Mouse (Mus musculus) heart, embryonic 11.5 days (tissue): ENCODE results near the gene G430095P16Rik. TPM values are rescaled to one million over a fixed set of nuclear protein-coding genes. Genes with fewer than 3 reads are reported as not detected.

Experiments
- ATAC-seq: fragments of 200-750 bp; cut with Nextera tagmentation; replicated peaks from 2 replicates; pipeline ENCODE4 v1.8.0; 2017; ENCODE audit warnings: moderate library complexity; ENCODE audit not compliant: insufficient number of reproducible peaks, low FRiP score, low TSS enrichment
- H3K27ac ChIP-seq: fragments of 300-500 bp; sonication (generic); 2 replicates; pipeline ENCODE4 v1.5.1; 2014; ENCODE audit warnings: mild to moderate bottlenecking, low read depth, low read length
- H3K27me3 ChIP-seq: fragments of 300-500 bp; sonication (generic); 2 replicates; pipeline ENCODE4 v1.6.1; 2014; ENCODE audit warnings: mild to moderate bottlenecking, low read length, mixed read lengths; ENCODE audit not compliant: control insufficient read depth, insufficient read depth
- H3K36me3 ChIP-seq: fragments of 300-500 bp; sonication (generic); 2 replicates; pipeline ENCODE4 v1.6.1; 2014; ENCODE audit warnings: mild to moderate bottlenecking, low read length, moderate library complexity, mixed read lengths; ENCODE audit not compliant: control insufficient read depth, insufficient read depth
- H3K4me1 ChIP-seq: fragments of 300-500 bp; sonication (generic); 2 replicates; pipeline ENCODE4 v1.6.1; 2014; ENCODE audit warnings: low read length; ENCODE audit not compliant: control insufficient read depth, insufficient read depth
- H3K4me2 ChIP-seq: fragments of 300-500 bp; sonication (generic); 2 replicates; pipeline ENCODE4 v1.6.1; 2014; ENCODE audit warnings: mild to moderate bottlenecking, moderate library complexity
- H3K4me3 ChIP-seq: fragments of 300-500 bp; sonication (generic); 2 replicates; pipeline ENCODE4 v1.5.1; 2014; ENCODE audit warnings: low read depth, low read length
- H3K9ac ChIP-seq: fragments of 300-500 bp; sonication (generic); 2 replicates; pipeline ENCODE4 v1.6.1; 2014; ENCODE audit warnings: mild to moderate bottlenecking, low read depth, low read length, moderate library complexity
- H3K9me3 ChIP-seq: fragments of 300-500 bp; sonication (generic); replicated peaks from 2 replicates; pipeline ENCODE4 v1.6.1; 2016; ENCODE audit warnings: low read length; ENCODE audit not compliant: control insufficient read depth
- WGBS: fragments of 180-500 bp; shearing (Covaris S2); extraction: QIAGEN DNeasy Blood & Tissue Kit; methylation state at CpG from one replicate; pipeline ENCODE4 v1.1.7; 2014; ENCODE audit not compliant: insufficient replicate concordance; 5-methylcytosine and 5-hydroxymethylcytosine counted together
- polyA plus RNA-seq: library from polyadenylated mRNA; unstranded; fragments of >200 nt; fragmentation: Nextera tagmentation; extraction: Ambion mirVana; gene quantifications from 2 replicates; pipeline ENCODE4 v1.2.1, GENCODE M21; 2014

G430095P16Rik gene
- polyA plus RNA-seq, result 3.4 and 5.4 TPM in 2 replicates

DNA sequence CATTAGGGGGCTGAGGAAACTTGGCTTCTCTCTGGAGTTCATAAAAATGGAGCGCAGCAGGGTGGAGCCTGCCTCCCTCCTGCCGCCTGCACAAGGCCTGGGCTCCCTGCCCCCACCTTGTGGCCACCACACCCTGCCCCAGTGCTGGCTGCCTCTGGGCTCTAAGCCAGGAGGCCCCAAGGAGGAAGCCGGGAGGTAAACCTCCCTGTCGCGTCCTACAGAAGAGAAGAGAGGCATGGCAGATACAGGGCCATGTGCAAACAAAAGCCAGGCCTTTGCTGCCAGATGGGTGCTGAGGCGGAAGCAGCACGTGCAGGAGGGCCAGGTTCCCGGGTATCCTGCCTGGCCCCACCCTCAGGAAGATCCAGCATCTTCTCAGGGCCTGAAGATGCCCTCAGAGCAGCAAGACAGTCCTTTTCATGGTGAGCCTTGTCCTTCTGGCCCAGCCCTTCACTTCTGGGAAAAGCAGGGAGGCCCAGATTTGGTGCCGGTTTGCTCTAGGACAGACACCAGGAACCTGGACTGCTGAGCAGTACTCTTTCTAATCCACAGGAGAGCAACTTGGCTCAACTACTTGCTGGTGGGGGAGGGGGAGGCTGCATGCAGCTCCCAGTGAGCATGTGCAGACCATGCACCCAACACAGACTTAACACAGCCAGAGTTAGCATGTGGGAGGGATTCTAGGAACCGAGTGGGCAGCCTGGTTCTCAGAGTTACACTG is at the start of gene G430095P16Rik:
G430095P16Rik (plus strand) TSS at position 158 of the 721 bp plus-strand sequence.
- H3K9me3 ChIP-seq, result no peaks in the 10 kb centered on the region
- peaks cover 55% of the 10 kb centered on the region for H3K4me1 ChIP-seq
- peak within 1 kb of the TSS; percentile 57 for H3K4me2 ChIP-seq
- peaks cover 19% of the 10 kb centered on the region for H3K27me3 ChIP-seq
- peak within 1 kb of the TSS; percentile 90 for H3K27ac ChIP-seq
- peak within 1 kb of the TSS; percentile 34 for H3K4me3 ChIP-seq
- peak; percentile 86 for ATAC-seq
- WGBS, result 12% methylated on average over 10 of the region's 10 CpGs
- H3K36me3 ChIP-seq, result no peaks in the 10 kb centered on the region
- H3K9ac ChIP-seq, result peak within 1 kb of the TSS; percentile 61

DNA sequence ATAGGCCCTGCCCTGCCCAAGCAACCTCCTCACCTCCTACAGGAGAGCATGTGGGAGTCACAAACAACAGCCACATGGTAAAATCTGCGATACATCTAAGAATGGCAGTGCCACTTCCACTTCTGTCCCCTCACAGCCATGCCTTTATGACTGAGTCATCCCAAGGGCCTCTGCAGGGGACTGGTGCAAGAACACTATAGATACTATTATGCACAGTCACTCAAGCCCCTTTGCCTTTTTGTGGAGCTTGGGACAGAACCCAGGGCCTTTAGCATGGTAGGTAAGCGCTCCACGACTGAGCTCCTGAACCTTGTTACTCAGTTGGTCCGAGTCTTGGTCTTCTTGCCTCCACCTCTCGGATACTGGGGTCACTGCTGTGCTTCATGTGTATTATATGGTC is 45.5 kb upstream of the G430095P16Rik start:
- Histone ChIP-seq H3K9me3 (no peaks in the 10 kb centered on the region), H3K4me3 (no peak overlapping the region), H3K9ac (no peak overlapping the region), H3K27me3 (no peaks in the 10 kb centered on the region), H3K4me2 (no peak overlapping the region), H3K36me3 (peaks cover 22% of the 10 kb centered on the region), H3K27ac (0 out of 2 replicates have a peak overlapping the region, but pooled peaks have one; percentile 35), H3K4me1 (peaks cover 17% of the 10 kb centered on the region)
- 86% methylated on average over 5 of the region's 5 CpGs for WGBS
- no peak for ATAC-seq

DNA sequence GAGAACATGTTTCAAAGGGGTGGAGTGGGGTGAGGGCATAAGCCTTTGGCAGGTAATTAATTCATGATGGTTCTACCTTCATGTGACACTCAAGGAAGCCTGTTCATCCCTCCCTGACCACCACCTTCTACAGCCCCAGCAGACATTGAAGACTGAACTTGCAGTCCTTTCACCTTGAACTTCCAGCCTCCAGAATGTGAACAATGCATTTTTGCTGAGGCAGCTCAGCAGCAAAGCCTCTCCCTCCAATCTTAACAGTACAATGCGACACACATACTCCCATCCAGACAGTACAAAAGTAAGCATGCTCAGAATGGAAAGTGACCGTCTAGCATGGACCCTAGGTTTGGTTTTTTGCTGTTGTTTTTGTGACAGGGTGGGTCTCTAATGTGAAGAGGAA is 41.3 kb upstream of the G430095P16Rik start:
- Histone ChIP-seq H3K36me3 (no peaks in the 10 kb centered on the region; the same call in 1 of the 2 replicates), H3K4me2 (no peak overlapping the region; the same call in 1 of the 2 replicates), H3K27ac (no peak overlapping the region), H3K27me3 (no peaks in the 10 kb centered on the region), H3K9ac (no peak overlapping the region), H3K9me3 (no peaks in the 10 kb centered on the region), H3K4me1 (peaks cover 39% of the 10 kb centered on the region), H3K4me3 (no peak overlapping the region)
- ATAC-seq, result no peak
- WGBS, result 82% methylated on average over 2 of the region's 2 CpGs

DNA sequence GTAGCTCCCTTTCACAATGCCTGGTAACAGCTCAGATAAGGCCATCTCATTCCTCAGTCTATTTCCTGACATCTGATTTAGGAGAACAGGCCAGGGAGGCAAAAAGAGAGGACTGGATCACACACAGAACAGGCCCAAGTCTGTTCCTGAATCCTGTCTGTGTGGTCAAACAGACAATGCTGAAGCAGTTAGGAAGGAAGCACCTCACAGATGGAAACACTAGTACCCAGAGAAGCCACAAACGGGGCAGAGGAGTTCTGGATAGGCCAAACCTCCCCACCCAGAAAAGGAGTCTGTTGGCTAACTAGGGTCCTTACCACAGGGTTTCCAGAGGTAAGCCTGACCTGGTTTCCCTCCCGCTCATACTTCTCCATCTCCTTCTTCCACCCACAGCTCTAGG is 40.5 kb upstream of the G430095P16Rik start:
- no peak overlapping the region for H3K4me2 ChIP-seq
- WGBS, result 72% methylated on average over 2 of the region's 2 CpGs
- 0 out of 2 replicates have a peak overlapping the region, but pooled peaks have one; percentile 29 for H3K27ac ChIP-seq
- no peak for ATAC-seq
- H3K36me3 ChIP-seq, result no peaks in the 10 kb centered on the region; the same call in 1 of the 2 replicates
- H3K4me3 ChIP-seq, result no peak overlapping the region
- no peaks in the 10 kb centered on the region for H3K27me3 ChIP-seq
- H3K4me1 ChIP-seq, result peaks cover 41% of the 10 kb centered on the region
- no peak overlapping the region for H3K9ac ChIP-seq
- H3K9me3 ChIP-seq, result no peaks in the 10 kb centered on the region

DNA sequence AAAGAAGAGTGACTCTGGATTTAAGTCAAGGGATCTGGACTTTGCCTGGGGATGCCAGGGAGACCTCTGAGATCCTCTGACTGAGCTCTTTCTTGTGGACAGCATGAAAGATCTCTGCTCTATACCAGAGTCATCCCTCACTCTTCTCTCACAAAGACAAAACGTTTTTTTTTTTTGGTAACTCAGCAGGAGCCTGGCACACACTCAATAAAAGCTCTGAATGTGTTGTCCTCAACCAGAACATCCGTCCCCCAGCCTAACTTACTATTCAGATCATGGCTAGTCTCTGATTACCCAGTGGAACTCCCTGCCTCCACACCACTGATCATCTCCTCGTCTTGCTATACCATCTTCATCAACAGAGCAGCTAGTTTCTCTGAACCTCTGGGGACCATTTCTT is 38.3 kb upstream of the G430095P16Rik start:
- ATAC-seq, result no peak
- no peaks in the 10 kb centered on the region for H3K9me3 ChIP-seq
- no peak overlapping the region for H3K27ac ChIP-seq
- no peak overlapping the region for H3K4me3 ChIP-seq
- H3K4me1 ChIP-seq, result peaks cover 47% of the 10 kb centered on the region
- H3K27me3 ChIP-seq, result no peaks in the 10 kb centered on the region
- no peak overlapping the region for H3K9ac ChIP-seq
- WGBS, result 66% methylated on average over 3 of the region's 3 CpGs
- H3K4me2 ChIP-seq, result no peak overlapping the region
- no peaks in the 10 kb centered on the region for H3K36me3 ChIP-seq

DNA sequence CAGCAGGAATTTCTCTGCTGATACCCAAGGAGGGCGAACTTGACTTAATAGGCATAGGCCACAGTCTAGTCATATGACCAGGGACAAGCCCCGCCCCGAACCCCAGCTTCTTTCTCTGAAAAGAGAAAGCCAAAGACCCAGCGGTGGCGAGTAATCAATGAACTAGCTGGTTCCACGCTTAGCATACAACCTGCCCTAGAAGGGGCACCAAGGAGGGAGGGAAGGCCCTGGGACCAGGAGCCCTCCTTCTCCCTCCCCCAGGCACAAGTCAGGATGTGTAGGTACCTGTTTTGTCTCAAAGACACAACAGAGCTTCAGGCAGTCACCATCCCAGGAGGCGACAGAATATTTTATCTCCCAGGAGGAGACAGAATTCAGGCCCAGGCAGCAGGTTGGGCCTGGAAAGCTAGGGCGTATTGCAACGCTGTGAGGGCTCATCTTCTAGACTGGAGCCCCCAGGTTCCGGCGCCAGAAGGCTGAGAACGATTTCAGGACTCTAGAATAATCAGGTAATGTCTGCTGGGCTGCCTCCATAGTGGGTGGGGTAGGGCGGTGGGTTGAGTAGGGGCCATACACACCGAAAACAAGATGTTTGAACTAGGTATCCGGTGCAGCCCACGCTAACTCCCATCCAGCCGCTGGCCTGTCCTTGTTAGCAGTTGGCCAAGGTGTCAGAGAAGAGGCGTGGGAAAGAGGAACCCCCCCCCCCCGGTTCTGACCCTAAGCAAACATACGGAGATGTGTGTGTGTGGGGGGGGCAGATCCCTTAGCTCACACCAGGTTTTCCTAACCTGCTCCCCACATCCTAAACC is 36.4 kb upstream of the G430095P16Rik start, which contains the start of gene Trmt1:
Trmt1 (plus strand) TSS at position 117 of the 812 bp plus-strand sequence.
- Histone ChIP-seq H3K4me1 (peaks cover 51% of the 10 kb centered on the region), H3K36me3 (peaks cover 4% of the 10 kb centered on the region; the same call in 1 of the 2 replicates), H3K27me3 (no peaks in the 10 kb centered on the region), H3K9ac (peak within 1 kb of the TSS; percentile 99), H3K4me3 (peak within 1 kb of the TSS; percentile 94), H3K4me2 (peak within 1 kb of the TSS; percentile 86), H3K27ac (peak within 1 kb of the TSS; percentile 88), H3K9me3 (no peaks in the 10 kb centered on the region)
- WGBS, result 8% methylated on average over 20 of the region's 20 CpGs
- peak; percentile 1; the same call in 1 of the 2 replicates for ATAC-seq

DNA sequence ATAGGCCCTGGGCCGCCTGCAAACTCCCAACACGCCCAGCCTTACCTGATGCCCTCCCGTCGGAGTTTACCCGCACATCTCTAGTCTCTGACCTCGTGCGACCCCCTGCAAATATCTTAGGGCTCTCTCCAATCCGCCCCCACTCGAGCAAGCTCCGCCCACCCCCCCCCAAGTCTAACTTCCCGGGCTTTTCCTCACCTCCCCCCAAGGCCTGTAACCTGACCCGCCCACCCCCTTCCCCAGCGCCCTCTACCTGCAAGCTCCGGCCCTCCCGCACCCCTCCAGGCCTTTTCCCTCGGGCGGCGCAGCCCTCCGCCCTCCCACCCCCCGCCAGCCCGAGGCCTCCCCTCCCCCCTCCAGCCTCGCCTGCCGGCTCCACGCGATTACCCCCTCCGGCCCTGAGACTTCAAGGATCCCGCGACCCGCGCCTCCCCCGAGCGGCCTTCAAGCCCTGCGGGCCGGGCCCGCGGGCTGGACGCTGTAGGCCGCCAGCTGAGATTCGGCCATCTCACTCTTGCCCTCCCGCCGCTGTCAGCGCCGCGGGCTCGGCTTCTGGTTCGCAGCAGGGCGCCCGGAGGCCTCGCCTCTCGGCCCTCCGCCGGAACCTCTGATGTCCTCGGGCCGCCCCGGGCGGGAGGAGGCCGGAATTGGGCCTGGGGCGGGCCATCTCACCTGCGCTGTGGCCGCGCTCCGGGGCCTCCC is 35.7 kb upstream of the G430095P16Rik start:
- peak overlapping the region; percentile 94 for H3K4me3 ChIP-seq
- H3K9ac ChIP-seq, result peak overlapping the region; percentile 99
- WGBS, result under 1% methylated on average over 49 of the region's 62 CpGs
- peak overlapping the region; percentile 86 for H3K4me2 ChIP-seq
- H3K9me3 ChIP-seq, result no peaks in the 10 kb centered on the region
- H3K4me1 ChIP-seq, result peaks cover 44% of the 10 kb centered on the region
- H3K27me3 ChIP-seq, result no peaks in the 10 kb centered on the region
- peak overlapping the region; percentile 88 for H3K27ac ChIP-seq
- peak; percentile 67 for ATAC-seq
- peaks cover 4% of the 10 kb centered on the region; the same call in 1 of the 2 replicates for H3K36me3 ChIP-seq

DNA sequence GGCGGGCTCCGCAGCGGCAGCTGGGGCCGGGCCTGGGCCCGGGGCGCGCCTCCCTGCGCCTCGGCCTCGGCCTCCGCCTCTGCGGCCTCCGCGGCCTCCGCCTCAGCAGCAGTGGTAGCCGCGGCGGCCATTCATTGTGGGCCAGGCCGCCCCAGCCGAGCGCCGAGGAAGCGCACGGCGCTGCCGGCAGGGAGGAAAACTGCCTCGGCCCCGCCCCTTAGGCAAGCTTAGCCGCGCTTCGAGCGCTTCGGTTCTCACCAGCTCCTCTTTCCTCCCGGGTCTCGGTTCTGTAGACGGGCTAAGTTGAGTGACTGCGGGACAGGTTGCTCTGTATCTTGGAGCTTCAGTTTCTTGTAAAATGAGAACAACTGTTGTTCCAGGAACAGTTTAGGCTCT is 35.1 kb upstream of the G430095P16Rik start, which contains the start of gene Nacc1:
Nacc1 (minus strand) TSS at position 158 of the 396 bp plus-strand sequence.
- peak; percentile 74 for ATAC-seq
- H3K27me3 ChIP-seq, result no peaks in the 10 kb centered on the region
- peaks cover 4% of the 10 kb centered on the region; the same call in 1 of the 2 replicates for H3K36me3 ChIP-seq
- H3K4me3 ChIP-seq, result peak within 1 kb of the TSS; percentile 94
- no peaks in the 10 kb centered on the region for H3K9me3 ChIP-seq
- peaks cover 38% of the 10 kb centered on the region for H3K4me1 ChIP-seq
- H3K27ac ChIP-seq, result peak within 1 kb of the TSS; percentile 88
- 1% methylated on average over 30 of the region's 37 CpGs for WGBS
- peak within 1 kb of the TSS; percentile 99 for H3K9ac ChIP-seq
- H3K4me2 ChIP-seq, result peak within 1 kb of the TSS; percentile 86
